Mouse (Mus musculus) natural killer cell, adult 2 months (primary cell): ENCODE results near the gene Hes3.

ENCODE experiments used
- DNase-seq, 2 experiments: peaks; one replicate each; pipeline ENCODE4 v3.0.0; 2022; ENCODE audit warnings: low spot score in 2 of 2

Hes3 gene

GRCm38 (mm10) chr4:152291562-152291961 lies at the start of gene Hes3:
Gene Hes3, minus strand, starts transcription at chr4:152291662.
- DNase-seq = no peak

- peak; percentile 26 to 31 for DNase-seq
Measured at GRCm38 (mm10) chr4:152340584-152341284, 49.3 kb upstream of the Hes3 start.

DNA sequence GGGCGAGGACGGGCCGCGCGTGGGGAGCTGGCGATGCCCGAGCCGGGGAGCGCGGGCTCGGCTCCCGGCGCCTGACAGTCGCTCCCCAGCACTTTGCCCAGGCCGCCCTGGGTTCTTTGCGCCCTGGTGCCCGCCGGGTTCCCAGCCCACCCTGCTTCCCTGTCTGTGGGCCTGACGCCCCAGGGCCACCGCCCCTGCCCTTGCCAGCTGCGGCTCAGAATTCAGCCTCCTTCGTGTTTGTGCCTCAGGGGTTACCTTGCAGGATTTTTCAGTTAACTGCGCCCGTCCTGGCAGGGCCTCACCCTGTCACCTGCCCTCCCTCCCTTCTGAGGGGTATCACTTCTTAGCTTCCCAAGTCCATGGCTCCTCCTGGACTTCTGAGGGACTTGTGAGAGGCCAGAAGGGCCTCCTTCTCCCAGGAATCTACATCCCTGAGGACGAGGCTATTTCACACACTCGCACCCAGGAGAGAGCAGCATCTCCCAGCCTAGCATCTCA lies 47.9 kb upstream of the Hes3 start:
- no peak for DNase-seq

GRCm38 (mm10) chr4:152338419-152339292 lies 47.2 kb upstream of the Hes3 start, which contains the start of gene Chd5:
Gene Chd5, plus strand, starts transcription at chr4:152338651.
- DNase-seq = no peak

GRCm38 (mm10) chr4:152337772-152338171 lies 46.3 kb upstream of the Hes3 start:
- no peak for DNase-seq

DNA sequence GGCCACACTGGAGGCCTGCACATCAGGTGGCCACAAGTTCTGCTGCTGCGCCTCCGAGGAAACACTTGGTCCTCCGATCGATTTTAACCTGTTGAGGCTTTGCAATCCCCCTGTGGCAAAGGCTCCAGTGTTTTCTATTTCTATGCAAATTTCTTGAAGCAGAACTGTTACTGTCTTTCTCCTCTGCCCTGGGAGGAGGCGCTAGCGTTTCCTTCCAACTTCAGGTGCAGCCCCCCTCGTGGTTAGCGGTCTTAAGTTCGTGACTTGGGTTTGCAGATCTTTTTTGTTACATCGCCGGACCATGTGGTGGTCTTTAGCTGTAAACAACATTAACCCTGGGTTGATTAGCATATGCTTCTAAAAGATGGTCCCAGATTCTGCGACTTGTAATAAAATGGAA lies 42.1 kb upstream of the Hes3 start:
- no peak for DNase-seq

- peak in 1 of 2 experiments; percentile 40 for DNase-seq
Measured at GRCm38 (mm10) chr4:152332952-152333351, 41.5 kb upstream of the Hes3 start.

DNA sequence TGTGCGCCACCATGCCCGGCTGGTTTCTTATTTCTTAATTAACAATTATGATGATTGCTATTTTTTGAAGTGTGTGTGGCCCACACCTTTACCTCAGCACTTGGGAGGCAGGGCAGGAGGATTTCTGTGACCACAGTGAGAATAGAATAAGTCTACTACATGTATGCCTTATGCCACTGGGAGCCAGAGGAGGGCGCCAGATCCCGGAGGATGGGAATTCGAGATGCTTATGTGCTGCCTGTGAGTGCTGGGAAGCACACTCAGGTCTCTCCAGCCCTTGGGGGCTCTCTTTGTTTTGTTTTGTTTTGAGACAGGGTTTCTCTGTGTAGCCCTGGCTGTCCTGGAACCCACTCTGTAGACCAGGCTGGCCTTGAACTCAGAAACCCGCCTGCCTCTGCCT lies 37.2 kb upstream of the Hes3 start:
- peak; percentile 26 to 53 for DNase-seq

DNA sequence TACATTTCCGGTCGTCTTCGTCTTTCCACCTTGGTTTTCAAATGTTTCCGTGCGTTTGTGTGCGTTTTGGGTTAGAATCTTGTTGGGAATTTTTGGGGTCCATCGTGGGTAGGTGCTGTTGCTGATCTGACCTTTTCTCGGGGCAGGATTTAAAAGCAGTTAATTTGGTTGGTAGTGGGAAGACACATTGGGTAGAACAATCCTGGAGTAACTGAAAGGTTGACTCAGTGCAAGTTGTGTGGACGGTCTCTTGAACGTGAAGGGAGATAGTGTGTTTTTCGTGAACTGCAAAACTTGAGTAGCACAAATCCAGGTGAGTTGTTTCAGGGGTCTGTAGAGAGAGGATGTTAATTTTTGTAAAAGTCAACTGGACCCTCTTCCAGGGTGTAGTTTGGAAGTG lies 35.1 kb upstream of the Hes3 start:
- DNase-seq = no peak

- peak; percentile 95 to 96 for DNase-seq
Measured at GRCm38 (mm10) chr4:152325574-152326411, 34.3 kb upstream of the Hes3 start, which contains the start of gene Rpl22. Gene Rpl22, plus strand, starts transcription at chr4:152325742.

DNA sequence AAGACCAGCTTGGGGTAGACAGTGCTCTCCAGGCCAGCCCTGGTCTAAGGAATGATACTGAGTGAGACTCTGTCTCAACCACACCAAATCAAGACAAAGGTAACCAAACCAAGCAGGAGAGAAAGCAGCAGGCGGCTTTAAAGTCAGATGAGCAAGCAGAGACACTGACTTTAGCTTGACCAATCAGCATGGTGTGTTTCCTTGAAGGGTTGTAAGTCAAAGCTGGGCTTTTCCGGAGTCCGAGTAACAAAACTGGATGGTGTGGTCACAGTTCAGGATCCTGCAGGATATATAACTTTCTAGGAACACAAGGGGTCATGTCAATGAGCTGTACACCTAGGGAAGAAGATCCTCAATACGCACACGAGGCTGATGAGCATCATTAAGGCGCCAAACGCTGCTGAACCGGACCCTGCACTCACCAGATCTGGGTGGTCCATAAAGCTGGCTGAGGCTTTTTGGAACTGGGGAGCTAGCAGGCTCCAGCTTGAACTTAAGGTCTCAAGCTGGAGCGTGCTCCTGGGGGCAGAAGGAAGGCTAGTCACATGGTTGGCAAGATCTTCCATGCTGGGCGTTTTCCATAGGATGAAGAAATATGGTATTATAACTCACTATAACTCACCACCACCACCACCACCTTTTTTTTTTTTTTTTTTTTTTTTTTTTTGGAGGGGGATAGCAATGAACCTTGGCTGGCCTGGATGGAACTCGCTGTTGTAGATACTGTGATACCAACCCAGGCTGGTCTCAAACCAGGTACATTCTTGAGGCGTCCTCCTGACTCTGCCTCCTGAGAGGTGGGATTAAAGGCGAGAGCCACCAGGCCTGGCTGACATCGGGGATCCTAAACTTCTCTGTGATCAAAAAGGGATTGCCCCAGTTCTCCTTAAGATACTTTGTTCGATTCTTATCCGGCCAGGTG lies 33.4 kb upstream of the Hes3 start:
- no peak for DNase-seq

DNA sequence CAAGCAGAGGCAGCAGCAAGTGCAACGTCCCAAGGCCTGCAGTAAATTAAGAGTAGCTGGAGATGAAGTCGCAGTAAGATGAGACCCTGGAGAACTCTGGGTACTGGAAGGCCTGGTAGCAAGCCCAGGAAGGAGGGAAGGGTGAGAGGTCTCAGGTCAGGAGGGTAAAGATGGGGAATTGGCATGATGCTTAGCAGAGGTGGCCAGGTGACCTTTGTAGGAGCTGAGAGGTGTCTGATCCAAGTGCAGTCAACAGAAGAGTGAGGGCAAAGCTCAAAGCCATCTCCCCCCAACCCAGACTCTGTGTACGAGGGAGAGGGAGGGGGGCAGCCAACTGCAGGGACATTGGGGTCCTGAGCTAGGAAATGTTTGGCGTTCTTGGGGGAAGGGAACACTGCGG lies 30.0 kb upstream of the Hes3 start:
- no peak for DNase-seq

GRCm38 (mm10) chr4:152318517-152319234 lies 27.2 kb upstream of the Hes3 start, which contains the start of gene Rnf207:
Gene Rnf207, minus strand, starts transcription at chr4:152318993.
- peak; percentile 59 to 62 for DNase-seq

GRCm38 (mm10) chr4:152317631-152318033 lies 26.2 kb upstream of the Hes3 start:
- DNase-seq = no peak

GRCm38 (mm10) chr4:152315498-152316213 lies 24.2 kb upstream of the Hes3 start:
- DNase-seq = no peak

GRCm38 (mm10) chr4:152313934-152314333 lies 22.5 kb upstream of the Hes3 start:
- DNase-seq = no peak

DNA sequence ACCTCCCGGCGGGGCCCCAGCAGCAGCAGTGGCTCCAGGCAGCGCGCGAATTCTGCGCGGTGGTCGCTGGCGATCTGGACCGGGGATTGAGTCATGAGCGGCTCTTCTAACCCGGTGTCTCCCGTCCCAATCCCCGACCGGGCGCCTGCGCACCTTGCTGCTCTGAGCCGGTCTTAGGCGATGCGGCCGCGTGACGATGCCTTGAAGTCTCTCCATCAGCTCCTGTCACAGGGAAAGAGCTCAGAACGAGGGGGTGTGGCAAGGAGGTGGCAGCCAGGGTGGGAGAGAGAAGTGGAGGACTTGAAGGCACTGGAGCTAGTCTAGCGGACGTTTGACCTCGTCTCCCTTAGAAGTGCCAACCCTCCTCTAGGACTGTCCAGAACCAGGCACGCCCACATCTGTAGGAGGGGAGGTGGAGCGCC lies 21.8 kb upstream of the Hes3 start:
- no peak for DNase-seq

DNA sequence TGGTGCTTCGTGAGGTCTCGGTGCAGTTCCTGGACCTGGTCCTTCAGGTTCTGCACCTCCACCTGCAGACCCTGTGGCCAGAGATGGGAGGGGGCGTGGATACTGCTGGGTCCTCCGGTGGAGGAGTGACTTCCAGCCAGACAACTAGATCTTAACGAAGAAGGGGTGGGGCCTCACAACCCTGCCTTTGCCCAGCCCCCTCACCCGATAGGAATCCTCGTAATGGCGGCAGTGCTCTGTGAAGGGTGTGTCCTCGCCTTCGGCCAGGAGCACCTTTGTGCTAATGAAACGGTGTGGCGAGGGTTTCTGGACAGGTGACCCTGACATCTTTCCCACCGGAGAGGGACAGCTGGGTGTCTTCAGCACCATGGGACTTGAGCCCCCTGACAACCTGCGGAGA lies 20.7 kb upstream of the Hes3 start:
- no peak for DNase-seq

DNA sequence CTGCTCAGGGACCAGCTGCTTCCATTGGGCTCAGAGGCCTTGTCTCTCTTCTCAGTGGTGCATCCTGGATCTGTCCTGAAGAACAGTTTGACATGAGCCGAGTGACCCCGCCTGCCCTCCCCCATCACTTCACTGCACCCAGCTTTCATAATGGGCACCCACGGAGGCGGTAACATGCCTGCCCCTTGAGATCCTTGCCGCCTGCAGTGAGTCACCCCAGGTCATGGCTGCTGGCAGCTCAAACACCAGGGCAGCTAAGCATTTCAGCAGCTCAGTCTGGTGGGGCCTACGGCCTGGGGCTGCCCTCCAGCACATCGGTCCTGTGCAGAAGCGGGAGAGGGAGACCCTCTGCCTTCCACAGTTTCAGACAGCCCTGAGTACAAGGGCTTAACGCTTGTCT lies 16.1 kb upstream of the Hes3 start:
- no peak for DNase-seq
